Mouse (Mus musculus): ENCODE data around the gene Abcb1a. TPM values are rescaled to one million over a fixed set of nuclear protein-coding genes. Genes with fewer than 3 reads are reported as not detected.
"Not testable (repeated sequence)": the region's sequence is repeated elsewhere in the genome, so short reads cannot be mapped to it uniquely, and the experiment has no call there.

The Abcb1a gene
- polyA plus RNA-seq, 1 experiment from 2014 or later = 1.3 TPM

DNA sequence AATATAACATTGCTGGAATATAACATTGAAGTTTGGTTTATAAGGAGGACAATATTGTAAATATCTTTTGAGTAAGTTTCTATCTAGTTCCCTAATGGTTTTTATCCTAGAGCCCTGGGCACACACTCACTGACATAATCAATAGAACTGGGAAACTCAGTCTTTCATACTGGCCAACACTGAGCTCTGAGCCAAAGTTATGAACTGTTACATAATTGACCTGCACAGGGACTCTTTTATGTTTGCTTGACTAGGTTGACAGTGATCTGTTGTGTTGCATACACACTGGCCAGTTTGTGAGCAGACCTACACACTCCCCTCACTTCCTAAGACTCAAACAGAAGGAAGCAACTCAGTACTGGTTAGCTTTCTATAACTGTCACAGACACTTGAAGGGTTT, 56.2 kb downstream of the Abcb1a start:
- no peaks in the 10 kb centered on the region for H3K9me3 ChIP-seq (ENCODE audit: control insufficient read depth, low read length)
- H3K27ac ChIP-seq (ENCODE audit: low read depth, low read length) = no peak overlapping the region
- no peak overlapping the region for H3K4me3 ChIP-seq (ENCODE audit: low read depth, low read length)
- no peaks in the 10 kb centered on the region for H3K4me1 ChIP-seq (ENCODE audit: control insufficient read depth, insufficient read depth, low read length)
- H3K27me3 ChIP-seq (ENCODE audit: control insufficient read depth, insufficient read depth, low read length) = no peaks in the 10 kb centered on the region
- no peak overlapping the region for H3K9ac ChIP-seq (replicated peaks; ENCODE audit: low read depth, low read length)
- H3K36me3 ChIP-seq (ENCODE audit: control insufficient read depth, insufficient read depth, low read length) = no peaks in the 10 kb centered on the region
- no peak overlapping the region for H3K4me2 ChIP-seq (ENCODE audit: low read depth, low read length)
- ATAC-seq (ENCODE audit: low read depth) = no peak

DNA sequence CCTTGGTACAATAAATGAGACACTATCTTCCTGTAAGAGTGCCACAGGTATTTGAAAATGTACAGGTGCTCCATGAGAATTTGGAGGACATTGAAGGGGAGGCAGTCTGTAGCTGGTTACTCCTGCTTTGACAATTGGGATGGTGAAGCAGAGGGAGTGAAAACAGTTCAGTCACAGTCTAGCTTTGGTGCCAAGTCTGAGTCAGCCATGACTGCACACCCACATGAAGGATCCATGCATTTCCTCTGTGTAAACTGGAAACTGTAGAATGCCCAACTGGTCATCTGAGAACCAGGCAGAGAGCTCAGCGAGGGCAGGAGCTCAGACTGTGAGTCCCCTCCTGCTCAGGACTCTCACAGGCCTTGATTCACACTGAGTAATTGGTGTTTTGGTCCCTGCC, 59.7 kb downstream of the Abcb1a start:
- H3K9me3 ChIP-seq (ENCODE audit: control insufficient read depth, low read length) = no peaks in the 10 kb centered on the region
- no peak overlapping the region for H3K4me3 ChIP-seq (ENCODE audit: low read depth, low read length)
- H3K36me3 ChIP-seq (ENCODE audit: control insufficient read depth, insufficient read depth, low read length) = no peaks in the 10 kb centered on the region
- H3K9ac ChIP-seq (replicated peaks; ENCODE audit: low read depth, low read length) = no peak overlapping the region
- H3K4me2 ChIP-seq (ENCODE audit: low read depth, low read length) = no peak overlapping the region
- no peak for ATAC-seq (ENCODE audit: low read depth)
- no peaks in the 10 kb centered on the region for H3K4me1 ChIP-seq (ENCODE audit: control insufficient read depth, insufficient read depth, low read length)
- WGBS = 69% methylated on average over 1 of the region's 1 CpGs
- no peak overlapping the region for H3K27ac ChIP-seq (ENCODE audit: low read depth, low read length)
- no peaks in the 10 kb centered on the region for H3K27me3 ChIP-seq (ENCODE audit: control insufficient read depth, insufficient read depth, low read length)

- 31% methylated on average over 1 of the region's 1 CpGs for WGBS
- H3K4me2 ChIP-seq (ENCODE audit: low read depth, low read length) = no peak overlapping the region
- H3K4me3 ChIP-seq (ENCODE audit: low read depth, low read length) = no peak overlapping the region
- H3K36me3 ChIP-seq (ENCODE audit: control insufficient read depth, insufficient read depth, low read length) = no peaks in the 10 kb centered on the region
- no peak for ATAC-seq (ENCODE audit: low read depth)
- H3K9me3 ChIP-seq (ENCODE audit: control insufficient read depth, low read length) = no peaks in the 10 kb centered on the region
- no peak overlapping the region for H3K9ac ChIP-seq (replicated peaks; ENCODE audit: low read depth, low read length)
- H3K27me3 ChIP-seq (ENCODE audit: control insufficient read depth, insufficient read depth, low read length) = no peaks in the 10 kb centered on the region
- no peak overlapping the region for H3K27ac ChIP-seq (ENCODE audit: low read depth, low read length)
- H3K4me1 ChIP-seq (ENCODE audit: control insufficient read depth, insufficient read depth, low read length) = no peaks in the 10 kb centered on the region
Measured at GRCm38 (mm10) chr5:8722224-8722623, 62.3 kb downstream of the Abcb1a start.

- no peak for ATAC-seq (ENCODE audit: low read depth)
- WGBS = 80% methylated on average over 5 of the region's 5 CpGs
- no peak overlapping the region for H3K9ac ChIP-seq (replicated peaks; ENCODE audit: low read depth, low read length)
- H3K36me3 ChIP-seq (ENCODE audit: control insufficient read depth, insufficient read depth, low read length) = no peaks in the 10 kb centered on the region
- no peaks in the 10 kb centered on the region for H3K4me1 ChIP-seq (ENCODE audit: control insufficient read depth, insufficient read depth, low read length)
- no peak overlapping the region for H3K27ac ChIP-seq (ENCODE audit: low read depth, low read length)
- no peaks in the 10 kb centered on the region for H3K27me3 ChIP-seq (ENCODE audit: control insufficient read depth, insufficient read depth, low read length)
- no peak overlapping the region for H3K4me3 ChIP-seq (ENCODE audit: low read depth, low read length)
- H3K4me2 ChIP-seq (ENCODE audit: low read depth, low read length) = no peak overlapping the region
- H3K9me3 ChIP-seq (ENCODE audit: control insufficient read depth, low read length) = no peaks in the 10 kb centered on the region
Measured at GRCm38 (mm10) chr5:8722867-8723266, 63.0 kb downstream of the Abcb1a start.

DNA sequence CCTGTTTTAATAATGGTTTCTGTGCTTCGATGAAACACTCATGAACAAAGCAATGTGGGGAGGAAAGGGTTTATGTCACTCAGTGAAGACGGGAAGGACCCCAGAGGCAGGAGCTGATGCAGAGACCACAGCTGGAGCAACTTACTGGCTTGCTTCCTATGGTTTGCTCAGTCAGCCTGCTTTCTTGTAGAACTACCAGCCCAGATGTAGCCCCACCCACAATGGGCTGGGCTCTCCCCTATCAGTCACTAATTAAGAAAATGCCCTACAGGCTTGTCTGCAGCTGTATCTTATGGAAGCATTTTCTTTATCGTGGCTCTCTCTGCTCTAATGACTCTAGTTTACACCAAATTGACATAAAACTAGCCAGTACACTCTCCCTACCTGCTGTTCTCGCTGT, 67.9 kb downstream of the Abcb1a start:
- no peak overlapping the region for H3K27ac ChIP-seq (ENCODE audit: low read depth, low read length)
- no peaks in the 10 kb centered on the region for H3K9me3 ChIP-seq (ENCODE audit: control insufficient read depth, low read length)
- no peak overlapping the region for H3K9ac ChIP-seq (replicated peaks; ENCODE audit: low read depth, low read length)
- H3K27me3 ChIP-seq (ENCODE audit: control insufficient read depth, insufficient read depth, low read length) = no peaks in the 10 kb centered on the region
- H3K36me3 ChIP-seq (ENCODE audit: control insufficient read depth, insufficient read depth, low read length) = no peaks in the 10 kb centered on the region
- no peaks in the 10 kb centered on the region for H3K4me1 ChIP-seq (ENCODE audit: control insufficient read depth, insufficient read depth, low read length)
- H3K4me3 ChIP-seq (ENCODE audit: low read depth, low read length) = no peak overlapping the region
- ATAC-seq (ENCODE audit: low read depth) = no peak
- no peak overlapping the region for H3K4me2 ChIP-seq (ENCODE audit: low read depth, low read length)
- 49% methylated on average over 4 of the region's 4 CpGs for whole genome bisulfite sequencing

DNA sequence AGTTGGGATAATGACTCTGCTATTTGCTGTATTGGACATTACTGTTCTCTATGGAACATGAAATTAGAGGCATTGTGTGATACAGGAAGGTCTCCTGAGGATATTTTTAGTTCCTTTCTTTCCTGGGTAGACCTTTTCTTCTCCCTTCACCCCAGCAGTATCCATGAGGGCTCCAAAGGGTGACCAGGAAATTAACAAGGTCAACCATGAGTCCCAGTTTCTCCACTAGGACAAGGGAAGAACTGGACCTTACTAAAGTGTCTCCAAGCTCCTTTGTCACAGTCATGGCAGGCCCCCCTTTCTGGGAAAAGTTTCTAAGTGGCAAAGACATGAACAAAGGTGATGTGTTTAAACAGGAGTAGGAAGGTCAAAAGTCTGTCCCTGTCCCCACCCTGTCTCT, 72.8 kb downstream of the Abcb1a start:
- Histone ChIP-seq H3K4me2 (ENCODE audit: low read depth, low read length) (no peak overlapping the region), H3K9ac (replicated peaks; ENCODE audit: low read depth, low read length) (no peak overlapping the region), H3K4me1 (ENCODE audit: control insufficient read depth, insufficient read depth, low read length) (no peaks in the 10 kb centered on the region), H3K4me3 (ENCODE audit: low read depth, low read length) (no peak overlapping the region), H3K27me3 (ENCODE audit: control insufficient read depth, insufficient read depth, low read length) (no peaks in the 10 kb centered on the region), H3K36me3 (ENCODE audit: control insufficient read depth, insufficient read depth, low read length) (no peaks in the 10 kb centered on the region), H3K9me3 (ENCODE audit: control insufficient read depth, low read length) (no peaks in the 10 kb centered on the region), H3K27ac (ENCODE audit: low read depth, low read length) (no peak overlapping the region)
- ATAC-seq (ENCODE audit: low read depth) = no peak

- not testable (repeated sequence) for H3K36me3 ChIP-seq (ENCODE audit: control insufficient read depth, insufficient read depth, low read length); H3K4me1 ChIP-seq (ENCODE audit: control insufficient read depth, insufficient read depth, low read length); H3K9ac ChIP-seq (replicated peaks; ENCODE audit: low read depth, low read length); H3K9me3 ChIP-seq (ENCODE audit: control insufficient read depth, low read length); H3K27me3 ChIP-seq (ENCODE audit: control insufficient read depth, insufficient read depth, low read length); H3K4me2 ChIP-seq (ENCODE audit: low read depth, low read length); ATAC-seq (ENCODE audit: low read depth); H3K27ac ChIP-seq (ENCODE audit: low read depth, low read length); H3K4me3 ChIP-seq (ENCODE audit: low read depth, low read length)
- 87% methylated on average over 7 of the region's 10 CpGs for whole genome bisulfite sequencing
Measured at GRCm38 (mm10) chr5:8733307-8733706, 73.4 kb downstream of the Abcb1a start.

- no peak for ATAC-seq (ENCODE audit: low read depth)
- no peak overlapping the region for H3K27ac ChIP-seq (ENCODE audit: low read depth, low read length)
- H3K4me3 ChIP-seq (ENCODE audit: low read depth, low read length) = no peak overlapping the region
- no peaks in the 10 kb centered on the region for H3K27me3 ChIP-seq (ENCODE audit: control insufficient read depth, insufficient read depth, low read length)
- no peaks in the 10 kb centered on the region for H3K4me1 ChIP-seq (ENCODE audit: control insufficient read depth, insufficient read depth, low read length)
- no peaks in the 10 kb centered on the region for H3K36me3 ChIP-seq (ENCODE audit: control insufficient read depth, insufficient read depth, low read length)
- no peak overlapping the region for H3K4me2 ChIP-seq (ENCODE audit: low read depth, low read length)
- H3K9ac ChIP-seq (replicated peaks; ENCODE audit: low read depth, low read length) = no peak overlapping the region
- H3K9me3 ChIP-seq (ENCODE audit: control insufficient read depth, low read length) = no peaks in the 10 kb centered on the region
- WGBS = 86% methylated on average over 4 of the region's 4 CpGs
Measured at GRCm38 (mm10) chr5:8736389-8736788, 76.5 kb downstream of the Abcb1a start.

DNA sequence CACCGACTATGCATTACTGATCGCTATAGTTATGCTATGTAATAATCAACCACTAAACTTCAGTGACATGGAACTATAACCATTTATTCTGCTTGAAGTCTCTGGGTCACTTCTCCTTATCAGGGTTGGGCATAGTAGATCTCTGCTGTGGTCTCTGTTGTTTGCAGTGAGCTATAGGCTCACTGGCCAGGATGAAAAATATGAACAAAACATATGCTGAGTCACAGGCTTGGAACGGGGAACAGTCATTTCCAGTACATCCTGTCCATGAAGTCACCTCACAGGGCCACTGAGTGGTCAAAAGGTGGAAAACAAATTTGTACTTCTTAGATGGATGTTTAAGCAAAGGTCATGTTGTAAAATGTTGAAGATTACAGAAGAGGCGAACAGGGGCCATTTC, 77.2 kb downstream of the Abcb1a start:
- Histone ChIP-seq H3K4me1 (ENCODE audit: control insufficient read depth, insufficient read depth, low read length) (no peaks in the 10 kb centered on the region), H3K4me3 (ENCODE audit: low read depth, low read length) (no peak overlapping the region), H3K4me2 (ENCODE audit: low read depth, low read length) (no peak overlapping the region), H3K9me3 (ENCODE audit: control insufficient read depth, low read length) (no peaks in the 10 kb centered on the region), H3K9ac (replicated peaks; ENCODE audit: low read depth, low read length) (no peak overlapping the region), H3K27me3 (ENCODE audit: control insufficient read depth, insufficient read depth, low read length) (no peaks in the 10 kb centered on the region), H3K36me3 (ENCODE audit: control insufficient read depth, insufficient read depth, low read length) (no peaks in the 10 kb centered on the region), H3K27ac (ENCODE audit: low read depth, low read length) (no peak overlapping the region)
- 94% methylated on average over 4 of the region's 4 CpGs for WGBS
- ATAC-seq (ENCODE audit: low read depth) = no peak

DNA sequence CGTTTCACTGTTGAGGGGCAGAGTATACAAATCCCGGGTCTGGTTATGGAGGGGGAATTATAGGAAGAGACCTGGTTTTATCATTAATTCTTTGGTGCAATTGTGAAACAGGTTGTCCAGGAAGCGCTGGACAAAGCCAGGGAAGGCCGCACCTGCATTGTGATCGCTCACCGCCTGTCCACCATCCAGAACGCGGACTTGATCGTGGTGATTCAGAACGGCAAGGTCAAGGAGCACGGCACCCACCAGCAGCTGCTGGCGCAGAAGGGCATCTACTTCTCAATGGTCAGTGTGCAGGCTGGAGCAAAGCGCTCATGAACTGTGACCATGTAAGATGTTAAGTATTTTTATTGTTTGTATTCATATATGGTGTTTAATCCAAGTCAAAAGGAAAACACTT, 87.4 kb downstream of the Abcb1a start:
- not testable (repeated sequence) for H3K4me1 ChIP-seq (ENCODE audit: control insufficient read depth, insufficient read depth, low read length); H3K9ac ChIP-seq (replicated peaks; ENCODE audit: low read depth, low read length); H3K27me3 ChIP-seq (ENCODE audit: control insufficient read depth, insufficient read depth, low read length); H3K9me3 ChIP-seq (ENCODE audit: control insufficient read depth, low read length); H3K4me3 ChIP-seq (ENCODE audit: low read depth, low read length); ATAC-seq (ENCODE audit: low read depth); H3K27ac ChIP-seq (ENCODE audit: low read depth, low read length); H3K4me2 ChIP-seq (ENCODE audit: low read depth, low read length); H3K36me3 ChIP-seq (ENCODE audit: control insufficient read depth, insufficient read depth, low read length)
- 95% methylated on average over 13 of the region's 13 CpGs for WGBS

Measured in neural tube, embryonic 14.5 days (tissue).